Mouse (Mus musculus) embryonic fibroblast, embryonic 13.5 days (primary cell): ENCODE measurements at regions not wholly inside any gene's neighbourhood (a gene's known extent, or its start where the extent isn't known, plus 50 kb on each side); places are given as distances from the start of the nearest gene placed in this dataset.

ENCODE experiments used
- CTCF ChIP-seq: IDR thresholded peaks from 2 replicates; pipeline ENCODE4 v1.5.1; 2011; ENCODE audit warnings: mild to moderate bottlenecking, control low read depth, low read length, moderate library complexity, borderline replicate concordance; ENCODE audit not compliant: insufficient read depth
- POLR2A ChIP-seq: IDR thresholded peaks from 2 replicates; pipeline ENCODE4 v1.6.1; 2011; ENCODE audit warnings: low read depth, mild to moderate bottlenecking, control low read depth, low read length, moderate library complexity

- TF ChIP-seq CTCF (no peak), POLR2A (no peak)
Measured at GRCm38 (mm10) chr14:96760591-96760990, 241.7 kb upstream of the Klhl1 start.
